Mouse (Mus musculus) heart, embryonic 13.5 days (tissue): ENCODE results near the gene Sgtb. TPM values are rescaled to one million over a fixed set of nuclear protein-coding genes. Genes with fewer than 3 reads are reported as not detected.

Source experiments
- ATAC-seq: fragments of 200-750 bp; cut with Nextera tagmentation; 2 replicates; pipeline ENCODE4 v1.8.0; 2017; ENCODE audit warnings: moderate TSS enrichment; ENCODE audit not compliant: insufficient number of reproducible peaks, low FRiP score, low TSS enrichment; ENCODE audit errors: extremely low read depth
- H3K27ac ChIP-seq: fragments of 300-500 bp; sonication (generic); replicated peaks from 2 replicates; pipeline ENCODE4 v1.5.1; 2015; ENCODE audit warnings: moderate library complexity, mild to moderate bottlenecking, inconsistent platforms
- H3K27me3 ChIP-seq: fragments of 300-500 bp; sonication (generic); replicated peaks from 2 replicates; pipeline ENCODE4 v1.6.1; 2015; ENCODE audit warnings: mild to moderate bottlenecking, inconsistent platforms
- H3K36me3 ChIP-seq: fragments of 300-500 bp; sonication (generic); 2 replicates; pipeline ENCODE4 v1.6.1; 2015; ENCODE audit warnings: mild to moderate bottlenecking, inconsistent platforms
- H3K4me1 ChIP-seq: fragments of 300-500 bp; sonication (generic); 2 replicates; pipeline ENCODE4 v1.6.1; 2015; ENCODE audit warnings: inconsistent platforms
- H3K4me2 ChIP-seq: fragments of 300-500 bp; sonication (generic); 2 replicates; pipeline ENCODE4 v1.6.1; 2015; ENCODE audit warnings: inconsistent platforms, mild to moderate bottlenecking, moderate library complexity
- H3K4me3 ChIP-seq: fragments of 300-500 bp; sonication (generic); 2 replicates; pipeline ENCODE4 v1.5.1; 2015; ENCODE audit warnings: moderate library complexity, mild to moderate bottlenecking, inconsistent platforms
- H3K9ac ChIP-seq: fragments of 300-500 bp; sonication (generic); 2 replicates; pipeline ENCODE4 v1.6.1; 2015; ENCODE audit warnings: inconsistent platforms, mild to moderate bottlenecking, moderate library complexity
- H3K9me3 ChIP-seq: fragments of 300-500 bp; sonication (generic); 2 replicates; pipeline ENCODE4 v1.6.1; 2016; ENCODE audit warnings: inconsistent platforms
- WGBS: fragments of 180-500 bp; shearing (Covaris S2); methylation state at CpG from one replicate; pipeline ENCODE4 v1.1.7; 2015; ENCODE audit warnings: mixed read lengths; 5-methylcytosine and 5-hydroxymethylcytosine counted together
- polyA plus RNA-seq: library from polyadenylated mRNA; unstranded; fragments of >200 nt; fragmentation: Nextera tagmentation; extraction: Ambion mirVana; gene quantifications from 2 replicates; pipeline ENCODE4 v1.2.1, GENCODE M21; 2015

Sgtb gene
- polyA plus RNA-seq, 1 experiment from 2014 or later, result 2.8 TPM

DNA sequence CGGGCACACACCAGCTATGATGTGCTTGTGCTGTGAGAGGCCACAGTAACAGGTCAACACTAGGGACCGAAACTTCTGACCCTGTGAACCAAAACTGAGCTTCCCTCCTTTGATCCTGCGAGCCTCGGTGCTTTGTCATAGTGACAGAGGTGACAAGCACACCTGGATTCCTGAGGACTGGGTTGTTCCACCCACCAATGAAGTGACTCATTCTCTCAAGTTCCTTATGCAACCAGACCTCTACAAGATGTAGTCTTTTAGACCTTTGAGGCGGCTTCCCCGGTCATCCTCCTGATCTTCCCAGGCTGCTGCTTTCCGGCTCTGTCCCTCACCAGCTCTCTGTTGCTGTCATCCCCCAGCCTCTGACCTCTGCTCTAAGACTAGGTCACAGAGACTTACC is 27.0 kb upstream of the Sgtb start:
- Histone ChIP-seq H3K27me3 (no peaks in the 10 kb centered on the region), H3K4me1 (no peaks in the 10 kb centered on the region), H3K9ac (no peak overlapping the region), H3K9me3 (no peaks in the 10 kb centered on the region), H3K27ac (no peak overlapping the region), H3K4me3 (no peak overlapping the region), H3K36me3 (peaks cover 5% of the 10 kb centered on the region), H3K4me2 (no peak overlapping the region)
- no peak for ATAC-seq
- 84% methylated on average over 7 of the region's 7 CpGs for WGBS

DNA sequence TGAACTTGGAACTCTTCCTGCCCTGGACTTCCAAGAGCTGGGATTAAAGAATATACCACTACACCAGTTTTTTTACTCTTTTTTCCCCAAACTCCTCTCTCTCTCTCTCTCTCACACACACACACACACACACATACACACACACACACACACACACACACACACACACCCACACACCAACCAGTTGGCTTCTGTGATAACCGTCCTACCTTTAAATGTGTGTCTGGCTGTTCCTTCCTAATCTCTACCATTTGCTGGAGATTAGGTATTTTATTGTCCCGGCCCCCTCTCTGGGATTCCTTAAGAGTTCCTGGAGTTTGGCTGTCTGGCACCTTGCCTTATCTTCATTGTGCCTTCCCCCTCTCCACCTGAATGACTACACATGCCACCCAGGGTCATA is 24.9 kb upstream of the Sgtb start:
- 40% methylated on average over 2 of the region's 2 CpGs for WGBS

DNA sequence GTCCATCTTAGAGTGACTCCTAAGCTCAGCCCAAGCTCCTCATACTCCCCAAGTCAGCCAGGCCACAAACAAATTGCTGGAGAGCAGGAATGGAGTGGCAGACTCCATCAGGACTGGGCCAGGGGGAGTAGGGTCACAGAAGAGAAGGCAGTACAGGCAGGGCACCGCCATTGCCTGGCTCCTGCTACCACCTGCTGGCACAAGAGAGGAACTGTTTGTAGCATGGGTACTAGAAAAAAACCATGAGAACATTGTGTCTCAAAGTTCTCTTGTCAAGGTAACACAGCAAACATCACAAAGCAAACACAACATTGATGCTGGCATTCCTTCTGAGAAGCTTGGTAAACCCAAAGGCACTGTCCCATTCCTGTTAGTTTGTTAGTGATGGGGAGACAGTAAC is 20.2 kb upstream of the Sgtb start:
- Histone ChIP-seq H3K4me2 (no peak overlapping the region), H3K27me3 (no peaks in the 10 kb centered on the region), H3K9ac (no peak overlapping the region), H3K36me3 (no peaks in the 10 kb centered on the region), H3K4me1 (peaks cover 6% of the 10 kb centered on the region; the same call in 1 of the 2 replicates), H3K4me3 (no peak overlapping the region), H3K9me3 (no peaks in the 10 kb centered on the region), H3K27ac (no peak overlapping the region)
- WGBS, result 17% methylated on average over 1 of the region's 1 CpGs
- no peak for ATAC-seq

More for the DNA sequence above, 24.9 kb upstream of the Sgtb start:
- no peak for ATAC-seq
- no peaks in the 10 kb centered on the region for H3K4me1 ChIP-seq
- H3K27me3 ChIP-seq, result no peaks in the 10 kb centered on the region
- H3K9me3 ChIP-seq, result no peaks in the 10 kb centered on the region
- H3K9ac ChIP-seq, result no peak overlapping the region
- H3K36me3 ChIP-seq, result no peaks in the 10 kb centered on the region
- H3K4me3 ChIP-seq, result no peak overlapping the region
- H3K27ac ChIP-seq, result no peak overlapping the region
- H3K4me2 ChIP-seq, result no peak overlapping the region

DNA sequence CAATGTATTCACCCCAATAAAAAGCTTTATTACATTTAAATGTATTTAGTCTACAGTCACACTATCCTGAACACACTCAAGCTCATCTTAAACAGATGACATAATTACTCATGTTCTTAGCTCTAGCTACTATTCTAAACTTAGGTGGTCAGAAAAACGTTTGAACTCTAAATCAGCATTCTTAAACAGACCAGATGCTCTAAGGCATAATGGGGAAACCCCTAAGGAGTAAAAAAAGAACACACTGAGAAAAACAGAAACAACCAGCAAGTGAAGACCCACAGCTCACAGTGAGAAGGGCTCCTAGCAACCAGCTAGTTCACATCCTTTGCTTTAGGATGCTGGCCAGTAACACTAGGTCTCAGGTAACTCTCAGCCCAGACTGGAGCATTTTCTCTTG is 17.8 kb upstream of the Sgtb start:
- Histone ChIP-seq H3K4me2 (no peak overlapping the region), H3K4me3 (no peak overlapping the region), H3K9me3 (no peaks in the 10 kb centered on the region), H3K4me1 (peaks cover 28% of the 10 kb centered on the region), H3K27ac (no peak overlapping the region), H3K27me3 (no peaks in the 10 kb centered on the region), H3K9ac (no peak overlapping the region), H3K36me3 (no peaks in the 10 kb centered on the region)
- ATAC-seq, result no peak
- 7% methylated on average over 1 of the region's 1 CpGs for WGBS

DNA sequence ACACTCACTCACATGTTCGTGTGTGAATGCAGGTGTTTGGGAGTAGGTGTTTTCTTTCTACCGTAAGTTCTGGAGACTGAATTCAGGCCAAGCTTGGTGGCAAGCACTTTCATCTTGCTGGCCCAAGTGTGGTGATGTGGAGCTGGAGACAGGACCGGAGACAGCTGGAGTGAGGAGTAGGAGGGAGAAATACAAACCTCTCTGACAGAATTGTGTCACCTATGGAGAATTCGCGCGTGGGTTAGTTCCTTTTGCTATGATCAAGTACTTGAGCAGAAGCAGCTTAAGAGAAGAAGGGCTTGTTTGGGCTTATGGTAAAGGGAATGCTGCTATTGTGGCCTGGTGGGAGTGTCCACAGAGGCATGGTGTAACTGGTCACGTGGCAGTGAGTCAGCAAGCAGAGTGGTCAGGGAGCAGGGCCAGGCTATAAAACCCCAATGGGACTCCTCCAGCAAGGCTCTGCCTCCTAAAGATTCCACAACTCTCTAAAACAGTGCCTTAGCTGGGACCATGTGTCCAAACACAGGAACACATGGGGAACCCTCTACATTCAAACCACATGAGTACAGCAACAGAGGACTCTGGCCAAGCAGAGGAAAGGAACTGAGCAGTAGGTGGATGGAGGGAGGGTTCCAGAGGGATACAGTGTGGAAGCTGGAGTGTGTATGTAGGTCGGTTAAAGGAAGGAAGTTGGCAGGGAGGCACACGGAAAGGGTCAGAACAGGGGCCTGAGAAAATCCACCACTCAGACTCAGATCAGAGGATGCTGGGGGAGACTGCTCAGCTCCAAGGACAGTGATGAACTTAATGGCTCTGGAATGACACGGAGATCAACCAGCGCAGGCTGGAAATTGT is 14.8 kb upstream of the Sgtb start:
- Histone ChIP-seq H3K9ac (no peak overlapping the region), H3K4me2 (no peak overlapping the region), H3K27me3 (no peaks in the 10 kb centered on the region), H3K9me3 (no peaks in the 10 kb centered on the region), H3K27ac (peak overlapping the region; percentile 30), H3K4me1 (peaks cover 46% of the 10 kb centered on the region), H3K4me3 (no peak overlapping the region), H3K36me3 (no peaks in the 10 kb centered on the region)
- WGBS, result 71% methylated on average over 11 of the region's 11 CpGs
- ATAC-seq, result 0 out of 2 replicates have a peak, but pooled peaks have one; percentile 61

DNA sequence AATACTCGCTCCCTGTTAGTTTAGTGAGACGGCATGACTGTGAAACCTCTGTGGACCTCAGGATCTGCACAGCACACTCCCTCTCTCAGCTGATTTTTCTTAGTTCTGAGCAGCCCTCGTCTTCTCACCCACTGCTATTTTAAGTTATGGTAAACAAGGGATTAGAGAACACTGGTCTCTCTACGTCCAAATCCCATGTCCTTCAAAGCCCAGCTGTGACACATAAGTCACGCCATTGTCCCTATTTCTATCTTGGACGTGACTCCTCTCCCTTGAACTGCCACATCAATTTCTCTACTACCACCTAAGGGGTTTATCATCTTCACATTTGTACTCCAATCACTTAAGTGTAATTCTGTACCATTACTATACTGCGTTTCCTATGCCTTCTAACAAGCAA is 13.6 kb upstream of the Sgtb start:
- Histone ChIP-seq H3K4me3 (no peak overlapping the region), H3K27me3 (no peaks in the 10 kb centered on the region), H3K27ac (no peak overlapping the region), H3K4me1 (peaks cover 46% of the 10 kb centered on the region), H3K36me3 (no peaks in the 10 kb centered on the region), H3K9me3 (no peaks in the 10 kb centered on the region), H3K4me2 (no peak overlapping the region), H3K9ac (no peak overlapping the region)
- ATAC-seq, result no peak
- WGBS, result 44% methylated on average over 7 of the region's 7 CpGs

DNA sequence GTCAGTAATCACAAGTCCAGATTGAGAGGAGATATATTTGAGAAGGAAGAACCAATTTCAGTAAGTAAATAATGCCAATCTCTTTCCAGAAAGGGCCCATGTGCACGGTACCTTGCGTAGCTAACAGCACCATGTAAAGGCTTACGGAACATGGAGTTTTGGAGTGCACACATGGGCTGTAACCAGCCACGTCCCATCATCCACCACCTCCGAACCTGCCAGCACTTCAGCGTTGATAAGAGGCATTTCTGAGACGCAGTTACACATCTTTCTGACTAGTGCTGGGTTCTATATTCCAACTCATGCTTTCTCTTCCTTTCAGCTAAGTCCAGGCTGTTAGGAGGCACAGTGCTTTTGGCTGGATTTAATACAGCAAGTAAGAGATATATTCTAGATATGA is 12.4 kb upstream of the Sgtb start:
- H3K27me3 ChIP-seq, result no peaks in the 10 kb centered on the region
- H3K9me3 ChIP-seq, result no peaks in the 10 kb centered on the region
- H3K36me3 ChIP-seq, result no peaks in the 10 kb centered on the region
- H3K27ac ChIP-seq, result peak overlapping the region; percentile 46
- H3K4me1 ChIP-seq, result peaks cover 45% of the 10 kb centered on the region
- peak overlapping the region; percentile 11; the same call in 1 of the 2 replicates for H3K9ac ChIP-seq
- 43% methylated on average over 7 of the region's 7 CpGs for WGBS
- ATAC-seq, result no peak
- H3K4me3 ChIP-seq, result no peak overlapping the region
- H3K4me2 ChIP-seq, result peak overlapping the region; percentile 21

DNA sequence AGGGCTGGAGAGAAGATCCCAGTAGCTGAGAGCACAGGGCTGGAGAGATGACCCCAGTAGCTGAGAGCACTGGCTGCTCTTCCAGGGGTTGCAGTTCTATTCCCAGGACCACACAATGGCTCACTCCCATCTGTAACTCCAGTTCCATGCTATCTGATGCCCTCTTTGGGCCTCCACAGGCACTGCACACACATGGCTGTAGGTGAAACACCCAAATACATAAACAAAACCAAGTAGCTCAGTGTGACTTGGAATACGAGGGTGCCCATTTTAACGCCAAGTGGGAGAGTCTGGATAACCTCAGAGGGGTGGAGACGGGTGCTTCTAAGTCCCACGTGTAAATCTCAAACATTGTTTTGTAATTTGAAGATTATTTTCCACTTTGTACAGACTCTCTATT is 9.1 kb upstream of the Sgtb start:
- WGBS, result 81% methylated on average over 4 of the region's 4 CpGs
- Histone ChIP-seq H3K4me2 (no peak overlapping the region), H3K36me3 (peaks cover 15% of the 10 kb centered on the region)

DNA sequence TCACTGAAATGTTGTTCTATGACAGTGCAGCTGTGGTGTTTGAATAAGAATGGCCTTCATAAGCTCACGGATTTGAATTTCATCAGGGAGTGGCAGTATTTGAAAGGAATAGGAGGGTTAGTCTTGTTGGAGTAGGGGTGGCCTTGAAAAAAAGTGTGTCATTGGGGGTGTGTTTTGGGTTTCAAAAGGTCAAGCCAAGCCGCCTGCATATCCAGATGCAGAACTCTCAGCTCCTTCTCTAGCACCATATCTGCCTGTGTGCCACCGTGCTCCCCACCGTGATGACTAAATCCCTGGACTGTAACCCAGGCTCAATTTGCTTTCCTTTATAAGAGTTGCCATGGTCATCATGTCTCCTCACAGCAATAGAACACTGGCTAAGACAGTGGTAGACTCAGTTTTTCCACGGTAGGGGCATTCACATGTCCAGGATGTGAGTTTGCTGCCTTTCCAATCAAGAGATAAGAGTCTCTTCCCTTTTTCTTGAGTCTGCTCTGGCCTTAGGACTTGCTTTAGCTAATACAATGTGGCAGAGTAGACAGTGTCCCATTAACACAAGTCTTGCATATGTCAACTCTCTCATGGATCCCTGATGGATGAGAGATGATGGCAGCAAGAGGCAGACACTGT is 7.8 kb upstream of the Sgtb start:
- H3K27ac ChIP-seq, result no peak overlapping the region
- H3K36me3 ChIP-seq, result peaks cover 16% of the 10 kb centered on the region
- no peak overlapping the region for H3K4me2 ChIP-seq
- no peak for ATAC-seq
- H3K4me3 ChIP-seq, result no peak overlapping the region
- WGBS, result 71% methylated on average over 5 of the region's 5 CpGs
- H3K27me3 ChIP-seq, result no peaks in the 10 kb centered on the region
- H3K9ac ChIP-seq, result no peak overlapping the region
- peaks cover 17% of the 10 kb centered on the region for H3K4me1 ChIP-seq
- H3K9me3 ChIP-seq, result peaks cover 12% of the 10 kb centered on the region; the same call in 1 of the 2 replicates

More for the DNA sequence above, 9.1 kb upstream of the Sgtb start:
- H3K9ac ChIP-seq, result no peak overlapping the region
- no peak for ATAC-seq
- no peaks in the 10 kb centered on the region for H3K27me3 ChIP-seq
- peaks cover 12% of the 10 kb centered on the region; the same call in 1 of the 2 replicates for H3K9me3 ChIP-seq
- H3K4me3 ChIP-seq, result no peak overlapping the region
- peaks cover 31% of the 10 kb centered on the region for H3K4me1 ChIP-seq
- no peak overlapping the region for H3K27ac ChIP-seq

DNA sequence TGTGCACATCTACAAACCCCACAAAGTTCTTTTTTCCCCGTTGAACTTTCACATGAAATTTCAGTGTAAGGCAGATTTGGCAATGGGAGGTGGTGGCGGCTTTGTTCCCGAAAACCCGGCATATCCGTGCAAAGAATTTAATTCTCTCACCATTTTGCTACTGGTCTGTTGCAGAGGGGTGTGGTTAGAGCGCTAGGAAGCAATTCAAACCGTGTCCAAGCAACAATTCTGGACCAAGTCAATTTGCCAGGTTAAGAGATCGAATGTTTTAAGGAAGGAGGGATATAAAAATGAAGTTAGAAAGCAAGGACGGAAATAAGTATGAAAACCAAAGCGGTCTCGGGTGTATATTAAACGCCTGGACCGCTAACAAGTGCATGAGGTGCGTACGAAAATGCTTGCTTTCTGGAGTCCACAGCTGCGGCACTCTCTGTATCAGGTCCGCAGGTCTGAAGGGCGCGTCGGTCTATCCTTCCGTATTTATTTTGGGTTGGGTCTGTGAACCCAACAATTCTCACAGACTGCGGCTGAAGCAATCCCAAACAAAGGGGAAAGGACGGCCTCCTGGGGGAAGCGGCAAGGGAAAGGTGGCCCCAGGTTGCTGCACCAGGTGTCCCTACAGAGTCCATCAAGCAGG is 772 bp upstream of the Sgtb start:
- Histone ChIP-seq H3K9ac (peak overlapping the region; percentile 87), H3K4me2 (peak overlapping the region; percentile 87), H3K9me3 (peaks cover 11% of the 10 kb centered on the region; the same call in 1 of the 2 replicates), H3K27ac (peak overlapping the region; percentile 77), H3K4me3 (peak overlapping the region; percentile 89), H3K36me3 (peaks cover 15% of the 10 kb centered on the region), H3K4me1 (peaks cover 18% of the 10 kb centered on the region), H3K27me3 (0 out of 2 replicates have a peak, but pooled peaks cover 5% of the 10 kb centered on the region)
- no peak for ATAC-seq
- WGBS, result 1% methylated on average over 24 of the region's 24 CpGs

DNA sequence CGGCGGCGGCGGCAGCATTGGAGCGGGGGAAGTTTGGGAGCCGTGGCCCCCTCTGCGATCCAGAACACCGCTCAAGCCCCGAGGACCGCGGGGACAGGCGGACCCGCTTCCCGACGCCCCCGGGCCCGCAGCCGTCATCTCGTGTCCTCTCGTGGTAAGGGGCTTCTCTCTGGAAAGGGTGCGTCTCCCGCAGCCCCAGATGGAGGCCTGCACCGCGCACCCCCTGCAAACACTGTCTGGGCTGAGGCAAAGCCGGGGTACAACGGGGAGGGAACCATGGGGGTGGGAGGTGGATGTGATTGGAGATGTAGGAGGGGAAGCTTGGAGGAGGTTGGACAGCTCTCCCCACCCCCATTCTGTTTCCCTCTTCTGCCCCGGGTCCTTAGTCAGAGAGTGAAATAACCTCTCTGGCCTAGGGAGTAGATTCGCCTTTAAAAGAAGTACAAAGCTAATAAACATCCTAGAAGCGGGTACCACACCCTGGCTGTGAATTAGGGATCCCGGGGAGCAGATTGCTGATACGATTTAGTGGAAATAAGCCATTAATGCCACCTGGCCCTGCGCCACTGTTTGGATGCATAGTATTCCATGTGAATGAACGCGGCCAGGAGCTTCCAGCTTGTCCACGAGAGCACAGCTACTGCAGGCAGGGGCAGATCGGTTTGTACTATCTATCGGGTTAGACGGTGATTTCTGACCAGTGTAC is 428 bp downstream of the Sgtb start:
- ATAC-seq, result peak; percentile 31
- Histone ChIP-seq H3K4me2 (peak overlapping the region; percentile 87), H3K4me1 (peaks cover 18% of the 10 kb centered on the region), H3K9ac (peak overlapping the region; percentile 87), H3K27me3 (0 out of 2 replicates have a peak, but pooled peaks cover 5% of the 10 kb centered on the region), H3K4me3 (peak overlapping the region; percentile 89), H3K27ac (peak overlapping the region; percentile 40; the same call in 1 of the 2 replicates), H3K9me3 (no peaks in the 10 kb centered on the region), H3K36me3 (0 out of 2 replicates have a peak, but pooled peaks cover 4% of the 10 kb centered on the region)
- WGBS, result 3% methylated on average over 36 of the region's 38 CpGs
